Mouse (Mus musculus) limb, embryonic 14.5 days (tissue): ENCODE data around the gene Gba2. TPM values are rescaled to one million over a fixed set of nuclear protein-coding genes. Genes with fewer than 3 reads are reported as not detected.

ENCODE experiments used
- ATAC-seq: fragments of 200-750 bp; cut with Nextera tagmentation; 2 replicates; pipeline ENCODE4 v1.8.0; 2017; ENCODE audit warnings: low read depth, moderate number of reproducible peaks, moderate TSS enrichment; ENCODE audit not compliant: low FRiP score
- DNase-seq: peaks from one replicate; pipeline ENCODE4 v3.0.0-alpha.2; 2015; ENCODE audit warnings: low spot score
- H3K27ac ChIP-seq: fragments of 300-500 bp; sonication (generic); replicated peaks from 2 replicates; pipeline ENCODE4 v1.5.1; 2014; ENCODE audit warnings: low read depth, mild to moderate bottlenecking, low read length, moderate library complexity, mixed read lengths
- H3K27me3 ChIP-seq: fragments of 300-500 bp; sonication (generic); 2 replicates; pipeline ENCODE4 v1.6.1; 2014; ENCODE audit warnings: low read length, mixed read lengths; ENCODE audit not compliant: control insufficient read depth, insufficient read depth
- H3K36me3 ChIP-seq: fragments of 300-500 bp; sonication (generic); 2 replicates; pipeline ENCODE4 v1.6.1; 2014; ENCODE audit warnings: mild to moderate bottlenecking, low read length, moderate library complexity, mixed read lengths; ENCODE audit not compliant: control insufficient read depth, insufficient read depth
- H3K4me1 ChIP-seq: fragments of 300-500 bp; sonication (generic); 2 replicates; pipeline ENCODE4 v1.6.1; 2014; ENCODE audit warnings: antibody characterized with exemption, low read length, mixed read lengths; ENCODE audit not compliant: control insufficient read depth, insufficient read depth
- H3K4me2 ChIP-seq: fragments of 300-500 bp; sonication (generic); replicated peaks from 2 replicates; pipeline ENCODE4 v1.6.1; 2014; ENCODE audit warnings: low read depth, mild to moderate bottlenecking, low read length, moderate library complexity; ENCODE audit not compliant: severe bottlenecking
- H3K4me3 ChIP-seq: fragments of 300-500 bp; sonication (generic); replicated peaks from 2 replicates; pipeline ENCODE4 v1.5.1; 2014; ENCODE audit warnings: low read length
- H3K9ac ChIP-seq: fragments of 300-500 bp; sonication (generic); 2 replicates; pipeline ENCODE4 v1.6.1; 2014; ENCODE audit warnings: mild to moderate bottlenecking, low read depth, low read length, moderate library complexity; ENCODE audit not compliant: severe bottlenecking
- H3K9me3 ChIP-seq: fragments of 300-500 bp; sonication (generic); 2 replicates; pipeline ENCODE4 v1.6.1; 2016; ENCODE audit warnings: low read length; ENCODE audit not compliant: control insufficient read depth
- POLR2A ChIP-seq: fragments of 200-500 bp; IDR thresholded peaks from 2 replicates; pipeline ENCODE4 v1.8.0; 2012; ENCODE audit warnings: inconsistent platforms, mild to moderate bottlenecking, moderate library complexity, borderline replicate concordance; ENCODE audit not compliant: insufficient read depth, insufficient read length; ENCODE audit errors: extremely low read depth
- WGBS: fragments of 180-500 bp; shearing (Covaris S2); extraction: QIAGEN DNeasy Blood & Tissue Kit; methylation state at CpG from one replicate; pipeline ENCODE4 v1.1.7; 2014; 5-methylcytosine and 5-hydroxymethylcytosine counted together
- polyA plus RNA-seq, 2 experiments: library from polyadenylated mRNA; depleted of rRNA in 1 of 2; stranded (reverse) in 1 of 2; unstranded in 1 of 2; fragments of >200 nt; fragmentation: Nextera tagmentation in 1 of 2; extraction: Ambion mirVana in 1 of 2; gene quantifications; 2 replicates each; pipeline versions ENCODE4 v1.2.1 to v1.2.3; 2012 to 2014

Gene Gba2
- polyA plus RNA-seq, 2 experiments, result 18.4 to 39.8 TPM

GRCm38 (mm10) chr4:43571395-43572045, 7.2 kb downstream of the Gba2 start:
- Histone ChIP-seq H3K9me3 (no peaks in the 10 kb centered on the region), H3K4me2 (no peak overlapping the region), H3K27me3 (no peaks in the 10 kb centered on the region), H3K4me1 (peaks cover 5% of the 10 kb centered on the region), H3K36me3 (peaks cover 77% of the 10 kb centered on the region), H3K9ac (no peak overlapping the region), H3K27ac (no peak overlapping the region), H3K4me3 (no peak overlapping the region)
- no peak for TF ChIP-seq POLR2A
- DNase-seq, result no peak
- WGBS, result 78% methylated on average over 6 of the region's 6 CpGs
- no peak for ATAC-seq

- H3K4me2 ChIP-seq, result no peak overlapping the region
- no peak for TF ChIP-seq POLR2A
- peaks cover 81% of the 10 kb centered on the region for H3K36me3 ChIP-seq
- H3K4me1 ChIP-seq, result peaks cover 11% of the 10 kb centered on the region; the same call in 1 of the 2 replicates
- H3K9me3 ChIP-seq, result no peaks in the 10 kb centered on the region
- no peak overlapping the region for H3K27ac ChIP-seq
- no peak for DNase-seq
- H3K9ac ChIP-seq, result no peak overlapping the region
- 88% methylated on average over 9 of the region's 9 CpGs for WGBS
- no peaks in the 10 kb centered on the region for H3K27me3 ChIP-seq
- no peak overlapping the region for H3K4me3 ChIP-seq
- no peak for ATAC-seq
Observed at GRCm38 (mm10) chr4:43567140-43567539, 11.5 kb downstream of the Gba2 start.

- ATAC-seq (no peak), DNase-seq (peak; percentile 48)
- Histone ChIP-seq H3K27me3 (no peaks in the 10 kb centered on the region), H3K36me3 (peaks cover 55% of the 10 kb centered on the region), H3K4me1 (peaks cover 33% of the 10 kb centered on the region), H3K4me3 (no peak overlapping the region; the same call in 1 of the 2 replicates), H3K27ac (no peak overlapping the region), H3K9ac (no peak overlapping the region), H3K9me3 (no peaks in the 10 kb centered on the region), H3K4me2 (0 out of 2 replicates have a peak overlapping the region, but pooled peaks have one; percentile 60)
- 47% methylated on average over 2 of the region's 2 CpGs for WGBS
- no peak for TF ChIP-seq POLR2A
Observed at GRCm38 (mm10) chr4:43564231-43564630, 14.4 kb downstream of the Gba2 start.

GRCm38 (mm10) chr4:43563601-43563875, 15.1 kb downstream of the Gba2 start:
- Histone ChIP-seq H3K9me3 (no peaks in the 10 kb centered on the region), H3K4me3 (peak overlapping the region; percentile 78), H3K4me2 (peak overlapping the region; percentile 60), H3K27me3 (no peaks in the 10 kb centered on the region), H3K27ac (no peak overlapping the region), H3K9ac (no peak overlapping the region; the same call in 1 of the 2 replicates), H3K36me3 (peaks cover 48% of the 10 kb centered on the region), H3K4me1 (peaks cover 39% of the 10 kb centered on the region)
- 91% methylated on average over 4 of the region's 4 CpGs for WGBS
- no peak for ATAC-seq
- no peak for TF ChIP-seq POLR2A
- no peak for DNase-seq

- Histone ChIP-seq H3K27ac (peak overlapping the region; percentile 98), H3K4me1 (peaks cover 44% of the 10 kb centered on the region), H3K4me3 (peak overlapping the region; percentile 78), H3K4me2 (peak overlapping the region; percentile 60), H3K9ac (peak overlapping the region; percentile 91), H3K9me3 (no peaks in the 10 kb centered on the region), H3K36me3 (peaks cover 42% of the 10 kb centered on the region), H3K27me3 (no peaks in the 10 kb centered on the region)
- 9% methylated on average over 22 of the region's 22 CpGs for WGBS
- DNase-seq (no peak), ATAC-seq (0 out of 2 replicates have a peak, but pooled peaks have one; percentile 1)
- TF ChIP-seq POLR2A, result no peak
Observed at GRCm38 (mm10) chr4:43562769-43563600, 15.7 kb downstream of the Gba2 start.
